ENCODE assay signal across 22 mouse cellular contexts in the genomic region with DNA sequence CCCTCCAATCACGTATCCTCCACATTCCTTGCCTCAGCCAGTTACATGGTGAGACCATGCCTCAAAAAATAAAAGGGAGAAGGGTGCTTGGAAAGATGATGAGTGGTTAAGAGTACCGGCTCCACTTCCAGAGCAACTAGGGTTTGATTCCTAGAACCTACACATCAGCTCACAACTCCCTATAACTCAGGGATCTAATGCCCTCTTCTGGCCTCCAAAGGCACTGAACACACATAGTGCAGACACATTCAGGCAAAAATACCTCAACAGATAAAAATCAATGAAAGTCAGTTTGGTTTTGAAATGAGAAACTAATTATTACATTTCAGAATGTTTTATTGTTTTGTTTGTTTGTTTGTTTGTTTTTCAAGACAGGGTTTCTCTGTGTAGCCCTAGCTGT. TPM values are rescaled to one million over a fixed set of nuclear protein-coding genes. Genes with fewer than 3 reads are reported as not detected.
DNase-seq lines count a peak whose midpoint lies in the region; ATAC-seq and TF ChIP-seq lines count a peak whose summit lies in the region.
"Had no signal": no experiment of that assay in that cellular context is flagged by ENCODE, and none has a peak within 500 bp of the region (broad histone marks: within the 10 kb centered on the region; RNA-seq: fewer than 3 reads in every experiment).

No protein-coding gene starts in this region.

- no peak for ATAC-seq in hindbrain, postnatal 0 days
- no peak for ATAC-seq in hindbrain, embryonic 16.5 days
- ATAC-seq in lung, embryonic 14.5 days (ENCODE audit: insufficient read depth) = no peak
- no peak for ATAC-seq in erythroid progenitor cell, adult 5-6 weeks (replicated peaks; ENCODE audit: low FRiP score, poor library complexity, severe bottlenecking)
- ATAC-seq: activated CD4-positive, CD25-positive, alpha-beta regulatory T cell, adult 4 months; forebrain, embryonic 16.5 days had no signal

- no peaks in the 10 kb centered on the region for H3K36me3 ChIP-seq in hindbrain, postnatal 0 days (ENCODE audit: insufficient read depth, low read length)
- no peaks in the 10 kb centered on the region for H3K36me3 ChIP-seq in hindbrain, embryonic 16.5 days (ENCODE audit: control insufficient read depth, insufficient read depth, low read length)
- H3K36me3 ChIP-seq in lung, embryonic 14.5 days (ENCODE audit: insufficient read depth) = no peaks in the 10 kb centered on the region
- H3K36me3 ChIP-seq in E14TG2a.4 (ENCODE audit: insufficient read depth, low read length) = peaks cover 45% of the 10 kb centered on the region
- H3K36me3 ChIP-seq: embryonic facial prominence, embryonic 13.5 days; liver, embryonic 15.5 days; neural tube, embryonic 12.5 days had no signal

- no peak overlapping the region for H3K4me2 ChIP-seq in hindbrain, postnatal 0 days (ENCODE audit: low read depth, low read length)
- H3K4me2 ChIP-seq in hindbrain, embryonic 16.5 days (ENCODE audit: low read length) = no peak overlapping the region
- no peak overlapping the region for H3K4me2 ChIP-seq in lung, embryonic 14.5 days
- H3K4me2 ChIP-seq: embryonic facial prominence, embryonic 13.5 days; limb, embryonic 12.5 days; liver, embryonic 15.5 days; midbrain, embryonic 12.5 days; neural tube, embryonic 12.5 days had no signal

- H3K27me3 ChIP-seq in hindbrain, postnatal 0 days (ENCODE audit: insufficient read depth, low read length) = no peaks in the 10 kb centered on the region
- no peaks in the 10 kb centered on the region for H3K27me3 ChIP-seq in hindbrain, embryonic 16.5 days (replicated peaks; ENCODE audit: control insufficient read depth, insufficient read depth, low read length)
- no peaks in the 10 kb centered on the region for H3K27me3 ChIP-seq in lung, embryonic 14.5 days (ENCODE audit: insufficient read depth, low read length)
- no peaks in the 10 kb centered on the region for H3K27me3 ChIP-seq in E14TG2a.4 (ENCODE audit: insufficient read depth, low read length)
- H3K27me3 ChIP-seq: embryonic facial prominence, embryonic 13.5 days; limb, embryonic 12.5 days; liver, embryonic 15.5 days; midbrain, embryonic 12.5 days; neural tube, embryonic 12.5 days had no signal

- H3K27ac ChIP-seq in hindbrain, postnatal 0 days = no peak overlapping the region
- no peak overlapping the region for H3K27ac ChIP-seq in hindbrain, embryonic 16.5 days (ENCODE audit: low read depth, low read length)
- no peak overlapping the region for H3K27ac ChIP-seq in lung, embryonic 14.5 days (ENCODE audit: low read depth)
- H3K27ac ChIP-seq: embryonic facial prominence, embryonic 13.5 days; limb, embryonic 12.5 days; liver, embryonic 15.5 days; midbrain, embryonic 12.5 days; neural tube, embryonic 12.5 days had no signal

- no peak for DNase-seq in hindbrain, postnatal 0 days (ENCODE audit: low spot score)
- no peak for DNase-seq in lung, embryonic 14.5 days
- no peak for DNase-seq in lung, postnatal 36 days
- DNase-seq in ZHBTc4 (ENCODE audit: low read depth, low spot score) = peak; percentile 49
- no peak for DNase-seq in right cerebral cortex, postnatal 4 days
- DNase-seq: adrenal gland, postnatal 14 days; cerebellum, adult 11 months; cerebellum, postnatal 10 days; heart, postnatal 4 days; kidney, adult 8-10 months; kidney, postnatal 36 days; thymus, postnatal 36 days had no signal

- H3K4me1 ChIP-seq in hindbrain, postnatal 0 days (ENCODE audit: insufficient read depth, low read length) = no peaks in the 10 kb centered on the region
- H3K4me1 ChIP-seq in hindbrain, embryonic 16.5 days (ENCODE audit: control insufficient read depth, insufficient read depth, low read depth, low read length) = no peaks in the 10 kb centered on the region
- no peaks in the 10 kb centered on the region for H3K4me1 ChIP-seq in lung, embryonic 14.5 days (ENCODE audit: insufficient read depth)
- peaks cover 10% of the 10 kb centered on the region for H3K4me1 ChIP-seq in E14TG2a.4 (replicated peaks; ENCODE audit: low read depth, low read length)
- H3K4me1 ChIP-seq: embryonic facial prominence, embryonic 13.5 days; limb, embryonic 12.5 days; midbrain, embryonic 12.5 days; neural tube, embryonic 12.5 days had no signal

- H3K4me3 ChIP-seq in hindbrain, postnatal 0 days (ENCODE audit: low read length) = no peak overlapping the region
- no peak overlapping the region for H3K4me3 ChIP-seq in hindbrain, embryonic 16.5 days (ENCODE audit: low read length)
- H3K4me3 ChIP-seq in lung, embryonic 14.5 days (ENCODE audit: low read depth, low read length) = no peak overlapping the region
- no peak overlapping the region for H3K4me3 ChIP-seq in E14TG2a.4 (replicated peaks; ENCODE audit: low read length)
- H3K4me3 ChIP-seq: embryonic facial prominence, embryonic 13.5 days; limb, embryonic 12.5 days; liver, embryonic 15.5 days; midbrain, embryonic 12.5 days; neural tube, embryonic 12.5 days had no signal

- H3K9ac ChIP-seq in hindbrain, postnatal 0 days (replicated peaks; ENCODE audit: low read length) = no peak overlapping the region
- H3K9ac ChIP-seq in hindbrain, embryonic 16.5 days (ENCODE audit: low read depth, low read length) = no peak overlapping the region
- no peak overlapping the region for H3K9ac ChIP-seq in lung, embryonic 14.5 days
- H3K9ac ChIP-seq: embryonic facial prominence, embryonic 13.5 days; limb, embryonic 12.5 days; liver, embryonic 15.5 days; midbrain, embryonic 12.5 days; neural tube, embryonic 12.5 days had no signal

- 93% methylated on average over 2 of the region's 2 CpGs for WGBS in hindbrain, postnatal 0 days
- 93% methylated on average over 2 of the region's 2 CpGs for WGBS in hindbrain, embryonic 16.5 days
- WGBS in lung, embryonic 14.5 days = 94% methylated on average over 2 of the region's 2 CpGs

- TF ChIP-seq CTCF in hindbrain, postnatal 0 days (IDR thresholded peaks at IDR 0.05; ENCODE audit: low read depth) = peak; percentile 21
- TF ChIP-seq CTCF in lung, embryonic 14.5 days (IDR thresholded peaks at IDR 0.05; ENCODE audit: low read depth) = peak; percentile 34; the same call in 1 of the 2 replicates
- TF ChIP-seq CTCF in E14TG2a.4 (conservative IDR thresholded peaks at IDR 0.05; ENCODE audit: low read length) = peak; percentile 31

- H3K9me3 ChIP-seq in hindbrain, postnatal 0 days (ENCODE audit: low read length) = no peaks in the 10 kb centered on the region
- no peaks in the 10 kb centered on the region for H3K9me3 ChIP-seq in hindbrain, embryonic 16.5 days (ENCODE audit: control insufficient read depth, low read length)
- H3K9me3 ChIP-seq in lung, embryonic 14.5 days (ENCODE audit: low read depth, low read length) = no peaks in the 10 kb centered on the region
- H3K9me3 ChIP-seq in E14TG2a.4 (ENCODE audit: low read length) = no peaks in the 10 kb centered on the region
- H3K9me3 ChIP-seq: embryonic facial prominence, embryonic 13.5 days; limb, embryonic 12.5 days; liver, embryonic 15.5 days; midbrain, embryonic 12.5 days; neural tube, embryonic 12.5 days had no signal

RNA-seq across cellular contexts. Expression of gene Rad51c, which starts 6.4 kb away (rescaled TPM):
- 3.5 and 3.7 TPM in 2 replicates for total RNA-seq in hindbrain, postnatal 0 days (2014; rRNA removed)
- polyA plus RNA-seq in hindbrain, postnatal 0 days (2015; fragmentation: Nextera tagmentation; extraction: Ambion mirVana) = 2.0 and 4.2 TPM in 2 replicates
- 3.8 and 5.1 TPM in 2 replicates for polyA plus RNA-seq in hindbrain, embryonic 16.5 days (2015; fragmentation: Nextera tagmentation; extraction: Ambion mirVana)
- 9.9 and 11.0 TPM in 2 replicates for polyA plus RNA-seq in lung, embryonic 14.5 days (2014; fragmentation: Nextera tagmentation; extraction: Ambion mirVana)
- total RNA-seq in erythroid progenitor cell, adult 5-6 weeks (2015; ENCODE audit: low replicate concordance) = 5.0 and 5.4 TPM in 2 replicates
- 13.2 and 14.8 TPM in 2 replicates for total RNA-seq in erythroid progenitor cell, adult 5-6 weeks (2017; ENCODE audit: low replicate concordance)

RNA-seq across cellular contexts. Expression of gene Tex14, which starts 6.5 kb away (rescaled TPM):
- 0.47 and 0.73 TPM in 2 replicates for total RNA-seq in hindbrain, postnatal 0 days (2014; rRNA removed)
- 2.6 and 3.4 TPM in 2 replicates for polyA plus RNA-seq in hindbrain, postnatal 0 days (2015; fragmentation: Nextera tagmentation; extraction: Ambion mirVana)
- polyA plus RNA-seq in hindbrain, embryonic 16.5 days (2015; fragmentation: Nextera tagmentation; extraction: Ambion mirVana) = 1.7 and 1.9 TPM in 2 replicates
- polyA plus RNA-seq in lung, embryonic 14.5 days (2014; fragmentation: Nextera tagmentation; extraction: Ambion mirVana) = 0.21 and 0.72 TPM in 2 replicates
- total RNA-seq in erythroid progenitor cell, adult 5-6 weeks (2015; ENCODE audit: low replicate concordance) = 8.8 TPM in 1 of 2 replicates, not detected in the other
- not detected in 2 replicates for total RNA-seq in erythroid progenitor cell, adult 5-6 weeks (2017; ENCODE audit: low replicate concordance)
- total RNA-seq: heart, postnatal 4 days had no signal

RNA-seq across cellular contexts. Expression of gene Ppm1e, which starts 39.6 kb away (rescaled TPM):
- total RNA-seq in hindbrain, postnatal 0 days (2014; rRNA removed) = 60.1 and 65.9 TPM in 2 replicates
- polyA plus RNA-seq in hindbrain, postnatal 0 days (2015; fragmentation: Nextera tagmentation; extraction: Ambion mirVana) = 17.1 and 18.6 TPM in 2 replicates
- polyA plus RNA-seq in hindbrain, embryonic 16.5 days (2015; fragmentation: Nextera tagmentation; extraction: Ambion mirVana) = 21.9 and 22.6 TPM in 2 replicates
- 1.6 and 2.2 TPM in 2 replicates for polyA plus RNA-seq in lung, embryonic 14.5 days (2014; fragmentation: Nextera tagmentation; extraction: Ambion mirVana)
- 2.5 and 3.4 TPM in 2 replicates for total RNA-seq in erythroid progenitor cell, adult 5-6 weeks (2015; ENCODE audit: low replicate concordance)
- total RNA-seq in erythroid progenitor cell, adult 5-6 weeks (2017; ENCODE audit: low replicate concordance) = 1.4 and 2.8 TPM in 2 replicates
